In genomic region chr12:110550364-110550763, GRCm38 (mm10) we compare ENCODE assay signal across 29 mouse cellular contexts. TPM values are rescaled to one million over a fixed set of nuclear protein-coding genes. Genes with fewer than 3 reads are reported as not detected.
DNase-seq lines count a peak whose midpoint lies in the region; ATAC-seq lines count a peak whose summit lies in the region.
"Had no signal": no experiment of that assay in that cellular context is flagged by ENCODE, and none has a peak within 500 bp of the region (broad histone marks: within the 10 kb centered on the region; RNA-seq: fewer than 3 reads in every experiment).

No protein-coding gene starts in this region.

- no peak overlapping the region for H3K4me3 ChIP-seq in hindbrain, embryonic 13.5 days
- no peak overlapping the region for H3K4me3 ChIP-seq in hindbrain, embryonic 11.5 days (ENCODE audit: low read depth, low read length)
- H3K4me3 ChIP-seq in liver, embryonic 13.5 days (replicated peaks) = no peak overlapping the region
- no peak overlapping the region for H3K4me3 ChIP-seq in liver, embryonic 16.5 days (ENCODE audit: low read depth, low read length)
- H3K4me3 ChIP-seq: embryonic facial prominence, embryonic 10.5 days; embryonic facial prominence, embryonic 13.5 days; heart, adult 2 months; heart, embryonic 10.5 days; heart, embryonic 13.5 days; hindbrain, embryonic 12.5 days had no signal

- H3K36me3 ChIP-seq in hindbrain, embryonic 13.5 days = peaks cover 94% of the 10 kb centered on the region
- peaks cover 20% of the 10 kb centered on the region for H3K36me3 ChIP-seq in hindbrain, embryonic 11.5 days (ENCODE audit: control insufficient read depth, insufficient read depth, low read length)
- peaks cover 92% of the 10 kb centered on the region for H3K36me3 ChIP-seq in liver, embryonic 13.5 days
- H3K36me3 ChIP-seq in liver, embryonic 16.5 days (ENCODE audit: control insufficient read depth, insufficient read depth) = peaks cover 30% of the 10 kb centered on the region

- no peaks in the 10 kb centered on the region for H3K9me3 ChIP-seq in hindbrain, embryonic 13.5 days
- no peaks in the 10 kb centered on the region for H3K9me3 ChIP-seq in hindbrain, embryonic 11.5 days (ENCODE audit: control insufficient read depth, low read length)
- no peaks in the 10 kb centered on the region for H3K9me3 ChIP-seq in liver, embryonic 13.5 days (replicated peaks)
- no peaks in the 10 kb centered on the region for H3K9me3 ChIP-seq in liver, embryonic 16.5 days (replicated peaks; ENCODE audit: control insufficient read depth, low read length)
- H3K9me3 ChIP-seq: embryonic facial prominence, embryonic 10.5 days; embryonic facial prominence, embryonic 13.5 days; heart, embryonic 10.5 days; heart, embryonic 13.5 days; hindbrain, embryonic 12.5 days had no signal

- H3K9ac ChIP-seq in hindbrain, embryonic 13.5 days = peak overlapping the region; percentile 5; the same call in 1 of the 2 replicates
- no peak overlapping the region for H3K9ac ChIP-seq in hindbrain, embryonic 11.5 days (ENCODE audit: low read depth, low read length)
- no peak overlapping the region for H3K9ac ChIP-seq in liver, embryonic 13.5 days
- 0 out of 2 replicates have a peak overlapping the region, but pooled peaks have one; percentile 6 for H3K9ac ChIP-seq in liver, embryonic 16.5 days (ENCODE audit: low read depth, low read length)
- H3K9ac ChIP-seq: embryonic facial prominence, embryonic 13.5 days; forebrain, postnatal 0 days; heart, embryonic 13.5 days; hindbrain, embryonic 12.5 days had no signal

- no peaks in the 10 kb centered on the region for H3K4me1 ChIP-seq in hindbrain, embryonic 13.5 days (replicated peaks)
- no peaks in the 10 kb centered on the region for H3K4me1 ChIP-seq in hindbrain, embryonic 11.5 days (replicated peaks; ENCODE audit: control insufficient read depth, insufficient read depth, low read length)
- H3K4me1 ChIP-seq in liver, embryonic 13.5 days (replicated peaks) = peaks cover 34% of the 10 kb centered on the region
- H3K4me1 ChIP-seq in liver, embryonic 16.5 days (ENCODE audit: control insufficient read depth, low read depth, low read length) = peaks cover 19% of the 10 kb centered on the region
- H3K4me1 ChIP-seq: embryonic facial prominence, embryonic 10.5 days; embryonic facial prominence, embryonic 13.5 days; hindbrain, embryonic 12.5 days had no signal

- H3K4me2 ChIP-seq in hindbrain, embryonic 13.5 days = no peak overlapping the region
- H3K4me2 ChIP-seq in hindbrain, embryonic 11.5 days (replicated peaks; ENCODE audit: low read depth, low read length) = no peak overlapping the region
- peak overlapping the region; percentile 7; the same call in 1 of the 2 replicates for H3K4me2 ChIP-seq in liver, embryonic 13.5 days
- no peak overlapping the region for H3K4me2 ChIP-seq in liver, embryonic 16.5 days (ENCODE audit: low read depth, low read length)
- H3K4me2 ChIP-seq: embryonic facial prominence, embryonic 13.5 days; heart, embryonic 13.5 days; hindbrain, embryonic 12.5 days had no signal

- no peak overlapping the region for H3K27ac ChIP-seq in hindbrain, embryonic 13.5 days
- H3K27ac ChIP-seq in hindbrain, embryonic 11.5 days (ENCODE audit: low read depth, low read length) = no peak overlapping the region
- H3K27ac ChIP-seq in liver, embryonic 13.5 days = no peak overlapping the region
- H3K27ac ChIP-seq in liver, embryonic 16.5 days (ENCODE audit: low read length) = no peak overlapping the region
- H3K27ac ChIP-seq: embryonic facial prominence, embryonic 10.5 days; embryonic facial prominence, embryonic 13.5 days; heart, adult 2 months; heart, embryonic 10.5 days; heart, embryonic 13.5 days; hindbrain, embryonic 12.5 days had no signal

- WGBS in hindbrain, embryonic 13.5 days = 92% methylated on average over 15 of the region's 15 CpGs
- WGBS in hindbrain, embryonic 11.5 days = 93% methylated on average over 15 of the region's 15 CpGs
- 90% methylated on average over 15 of the region's 15 CpGs for WGBS in liver, embryonic 13.5 days (ENCODE audit: insufficient replicate concordance)
- 90% methylated on average over 15 of the region's 15 CpGs for WGBS in liver, embryonic 16.5 days (ENCODE audit: insufficient replicate concordance)

- DNase-seq in hindbrain, embryonic 11.5 days (ENCODE audit: low spot score) = no peak
- no peak for DNase-seq in liver, embryonic 13.5 days
- DNase-seq in liver = no peak
- peak; percentile 37 for DNase-seq in right cerebral cortex, adult 18-20 months
- no peak for DNase-seq in right cerebral cortex, postnatal 14 days
- DNase-seq in thymus, postnatal 36 days = no peak
- DNase-seq: adrenal gland, adult 2 months; adrenal gland, postnatal 14 days; cerebellum, adult 11-12 months; cerebellum, adult 8-10 months; cerebellum, postnatal 10 days; cerebellum, postnatal 36 days; embryo, embryonic 11 days; forebrain, postnatal 0 days; gastrocnemius, postnatal 10 days; gastrocnemius, postnatal 36 days; heart, adult 2 months; heart, postnatal 14 days; heart, postnatal 4 days had no signal

- no peak for ATAC-seq in hindbrain, embryonic 13.5 days (ENCODE audit: low FRiP score)
- no peak for ATAC-seq in hindbrain, embryonic 11.5 days (ENCODE audit: low FRiP score)
- no peak for ATAC-seq in liver, embryonic 13.5 days (ENCODE audit: low read depth)
- no peak for ATAC-seq in liver, embryonic 16.5 days (ENCODE audit: low read depth)
- ATAC-seq: CD4-positive, CD25-positive, alpha-beta regulatory T cell, adult 4 months; forebrain, embryonic 14.5 days; forebrain, postnatal 0 days; hindbrain, embryonic 16.5 days had no signal

- no peaks in the 10 kb centered on the region for H3K27me3 ChIP-seq in hindbrain, embryonic 13.5 days
- H3K27me3 ChIP-seq in hindbrain, embryonic 11.5 days (ENCODE audit: control insufficient read depth, insufficient read depth, low read length) = no peaks in the 10 kb centered on the region
- no peaks in the 10 kb centered on the region for H3K27me3 ChIP-seq in liver, embryonic 13.5 days
- no peaks in the 10 kb centered on the region for H3K27me3 ChIP-seq in liver, embryonic 16.5 days (ENCODE audit: control insufficient read depth, insufficient read depth, low read depth, low read length)
- H3K27me3 ChIP-seq: embryonic facial prominence, embryonic 13.5 days; heart, embryonic 13.5 days; hindbrain, embryonic 12.5 days had no signal

RNA-seq across cellular contexts. Expression of gene Dync1h1, which starts 50.9 kb away (rescaled TPM):
- polyA plus RNA-seq in hindbrain, embryonic 13.5 days (2015; fragmentation: Nextera tagmentation; extraction: Ambion mirVana) = 82.4 and 86.8 TPM in 2 replicates
- polyA plus RNA-seq in hindbrain, embryonic 11.5 days (2014; fragmentation: Nextera tagmentation; extraction: Ambion mirVana) = 81.7 and 93.0 TPM in 2 replicates
- polyA plus RNA-seq in liver, embryonic 13.5 days (2015; fragmentation: Nextera tagmentation; extraction: Ambion mirVana) = 11.1 and 13.5 TPM in 2 replicates
- 10.0 and 13.6 TPM in 2 replicates for polyA plus RNA-seq in liver, embryonic 16.5 days (2015; fragmentation: Nextera tagmentation; extraction: Ambion mirVana)

Comparison
In these comparisons a context has a peak if more than half of its experiments do, and no peak if none do; other contexts are left out.
1. H3K9ac ChIP-seq: peak in hindbrain, embryonic 13.5 days (single experiment) and liver, embryonic 16.5 days (single experiment); none in hindbrain, embryonic 11.5 days (single experiment) and liver, embryonic 13.5 days (single experiment).